Mouse (Mus musculus) limb, embryonic 15.5 days (tissue): ENCODE measurements around the gene Sh3bgrl2. TPM values are rescaled to one million over a fixed set of nuclear protein-coding genes. Genes with fewer than 3 reads are reported as not detected.

Experiments used
- ATAC-seq: fragments of 200-750 bp; cut with Nextera tagmentation; 2 replicates; pipeline ENCODE4 v1.8.0; 2017; ENCODE audit warnings: low read depth, moderate TSS enrichment; ENCODE audit not compliant: insufficient number of reproducible peaks, low FRiP score, low TSS enrichment
- H3K27ac ChIP-seq: fragments of 300-500 bp; sonication (generic); 2 replicates; pipeline ENCODE4 v1.5.1; 2015; ENCODE audit warnings: moderate library complexity, mild to moderate bottlenecking, inconsistent platforms
- H3K27me3 ChIP-seq: fragments of 300-500 bp; sonication (generic); 2 replicates; pipeline ENCODE4 v1.6.1; 2015; ENCODE audit warnings: inconsistent platforms
- H3K36me3 ChIP-seq: fragments of 300-500 bp; sonication (generic); 2 replicates; pipeline ENCODE4 v1.6.1; 2015; ENCODE audit warnings: inconsistent platforms
- H3K4me1 ChIP-seq: fragments of 300-500 bp; sonication (generic); 2 replicates; pipeline ENCODE4 v1.6.1; 2015; ENCODE audit warnings: inconsistent platforms
- H3K4me2 ChIP-seq: fragments of 300-500 bp; sonication (generic); 2 replicates; pipeline ENCODE4 v1.6.1; 2015; ENCODE audit warnings: mild to moderate bottlenecking, inconsistent platforms
- H3K4me3 ChIP-seq: fragments of 300-500 bp; sonication (generic); 2 replicates; pipeline ENCODE4 v1.5.1; 2015; ENCODE audit warnings: mild to moderate bottlenecking, inconsistent platforms
- H3K9ac ChIP-seq: fragments of 300-500 bp; sonication (generic); 2 replicates; pipeline ENCODE4 v1.6.1; 2015; ENCODE audit warnings: inconsistent platforms
- H3K9me3 ChIP-seq: fragments of 300-500 bp; sonication (generic); 2 replicates; pipeline ENCODE4 v1.6.1; 2016; ENCODE audit warnings: inconsistent platforms
- WGBS: fragments of 180-500 bp; shearing (Covaris S2); methylation state at CpG from one replicate; pipeline ENCODE4 v1.1.7; 2015; 5-methylcytosine and 5-hydroxymethylcytosine counted together
- polyA plus RNA-seq: library from polyadenylated mRNA; unstranded; fragments of >200 nt; fragmentation: Nextera tagmentation; extraction: Ambion mirVana; gene quantifications from 2 replicates; pipeline ENCODE4 v1.2.1, GENCODE M21; 2015

Sh3bgrl2 gene
- polyA plus RNA-seq, 1 experiment from 2014 or later, result 25.7 TPM

GRCm38 (mm10) chr9:83624193-83624592 lies 76.1 kb downstream of the Sh3bgrl2 start:
- ATAC-seq, result no peak
- no peak overlapping the region for H3K27ac ChIP-seq
- no peak overlapping the region for H3K9ac ChIP-seq

GRCm38 (mm10) chr9:83625085-83625484 lies 77.0 kb downstream of the Sh3bgrl2 start:
- Histone ChIP-seq H3K4me2 (no peak overlapping the region), H3K27me3 (no peaks in the 10 kb centered on the region), H3K9me3 (no peaks in the 10 kb centered on the region), H3K4me3 (no peak overlapping the region), H3K36me3 (no peaks in the 10 kb centered on the region), H3K4me1 (peaks cover 7% of the 10 kb centered on the region; the same call in 1 of the 2 replicates), H3K9ac (no peak overlapping the region), H3K27ac (no peak overlapping the region)
- WGBS, result 29% methylated on average over 5 of the region's 5 CpGs
- no peak for ATAC-seq

More at GRCm38 (mm10) chr9:83624193-83624592, 76.1 kb downstream of the Sh3bgrl2 start:
- WGBS, result 38% methylated on average over 5 of the region's 5 CpGs
- H3K27me3 ChIP-seq, result no peaks in the 10 kb centered on the region
- H3K4me2 ChIP-seq, result no peak overlapping the region
- peaks cover 4% of the 10 kb centered on the region; the same call in 1 of the 2 replicates for H3K4me1 ChIP-seq
- no peak overlapping the region for H3K4me3 ChIP-seq
- no peaks in the 10 kb centered on the region for H3K36me3 ChIP-seq
- H3K9me3 ChIP-seq, result no peaks in the 10 kb centered on the region

- no peak for ATAC-seq
- 24% methylated on average over 19 of the region's 19 CpGs for WGBS
- H3K4me3 ChIP-seq, result no peak overlapping the region
These were observed 80.8 kb downstream of the Sh3bgrl2 start for GRCm38 (mm10) chr9:83628669-83629612.

GRCm38 (mm10) chr9:83630341-83630740 lies 82.2 kb downstream of the Sh3bgrl2 start:
- H3K27me3 ChIP-seq, result no peaks in the 10 kb centered on the region
- no peak overlapping the region for H3K4me3 ChIP-seq
- H3K9me3 ChIP-seq, result no peaks in the 10 kb centered on the region
- no peak overlapping the region for H3K4me2 ChIP-seq
- 61% methylated on average over 6 of the region's 6 CpGs for WGBS
- H3K4me1 ChIP-seq, result peaks cover 7% of the 10 kb centered on the region; the same call in 1 of the 2 replicates
- H3K36me3 ChIP-seq, result no peaks in the 10 kb centered on the region
- H3K27ac ChIP-seq, result no peak overlapping the region
- no peak overlapping the region for H3K9ac ChIP-seq
- ATAC-seq, result no peak

More at GRCm38 (mm10) chr9:83628669-83629612, 80.8 kb downstream of the Sh3bgrl2 start:
- peaks cover 7% of the 10 kb centered on the region; the same call in 1 of the 2 replicates for H3K4me1 ChIP-seq
- H3K9ac ChIP-seq, result no peak overlapping the region
- no peaks in the 10 kb centered on the region for H3K27me3 ChIP-seq
- no peaks in the 10 kb centered on the region for H3K36me3 ChIP-seq
- peak overlapping the region; percentile 3; the same call in 1 of the 2 replicates for H3K4me2 ChIP-seq
- H3K9me3 ChIP-seq, result no peaks in the 10 kb centered on the region
- no peak overlapping the region for H3K27ac ChIP-seq

- Histone ChIP-seq H3K9ac (no peak overlapping the region), H3K4me1 (peaks cover 13% of the 10 kb centered on the region), H3K4me3 (no peak overlapping the region), H3K4me2 (no peak overlapping the region), H3K36me3 (no peaks in the 10 kb centered on the region), H3K27me3 (no peaks in the 10 kb centered on the region), H3K9me3 (no peaks in the 10 kb centered on the region), H3K27ac (no peak overlapping the region)
- WGBS, result 16% methylated on average over 5 of the region's 5 CpGs
- no peak for ATAC-seq
These were observed 83.8 kb downstream of the Sh3bgrl2 start for GRCm38 (mm10) chr9:83631920-83632319.

GRCm38 (mm10) chr9:83634703-83635102 lies 86.6 kb downstream of the Sh3bgrl2 start:
- Histone ChIP-seq H3K4me1 (peaks cover 5% of the 10 kb centered on the region; the same call in 1 of the 2 replicates), H3K9ac (no peak overlapping the region), H3K27me3 (no peaks in the 10 kb centered on the region), H3K27ac (no peak overlapping the region), H3K4me3 (no peak overlapping the region), H3K36me3 (no peaks in the 10 kb centered on the region), H3K4me2 (no peak overlapping the region), H3K9me3 (no peaks in the 10 kb centered on the region)
- 49% methylated on average over 3 of the region's 3 CpGs for WGBS
- no peak for ATAC-seq

GRCm38 (mm10) chr9:83635997-83636396 lies 87.9 kb downstream of the Sh3bgrl2 start:
- Histone ChIP-seq H3K27me3 (no peaks in the 10 kb centered on the region), H3K27ac (0 out of 2 replicates have a peak overlapping the region, but pooled peaks have one; percentile 27), H3K4me1 (peaks cover 5% of the 10 kb centered on the region; the same call in 1 of the 2 replicates), H3K36me3 (no peaks in the 10 kb centered on the region), H3K9ac (no peak overlapping the region), H3K9me3 (no peaks in the 10 kb centered on the region), H3K4me2 (0 out of 2 replicates have a peak overlapping the region, but pooled peaks have one; percentile 10), H3K4me3 (no peak overlapping the region)
- 7% methylated on average over 7 of the region's 7 CpGs for WGBS
- ATAC-seq, result no peak

- Histone ChIP-seq H3K4me2 (no peak overlapping the region), H3K27me3 (no peaks in the 10 kb centered on the region), H3K4me3 (no peak overlapping the region), H3K36me3 (no peaks in the 10 kb centered on the region), H3K4me1 (0 out of 2 replicates have a peak, but pooled peaks cover under 1% of the 10 kb centered on the region), H3K27ac (no peak overlapping the region), H3K9me3 (no peaks in the 10 kb centered on the region), H3K9ac (no peak overlapping the region)
- ATAC-seq, result no peak
- 33% methylated on average over 4 of the region's 4 CpGs for WGBS
These were observed 95.0 kb downstream of the Sh3bgrl2 start for GRCm38 (mm10) chr9:83643139-83643538.

- Histone ChIP-seq H3K27me3 (no peaks in the 10 kb centered on the region), H3K9me3 (no peaks in the 10 kb centered on the region), H3K4me1 (0 out of 2 replicates have a peak, but pooled peaks cover 3% of the 10 kb centered on the region), H3K9ac (no peak overlapping the region), H3K4me2 (no peak overlapping the region), H3K27ac (no peak overlapping the region), H3K4me3 (no peak overlapping the region), H3K36me3 (no peaks in the 10 kb centered on the region)
- WGBS, result 41% methylated on average over 4 of the region's 4 CpGs
- no peak for ATAC-seq
These were observed 95.7 kb downstream of the Sh3bgrl2 start for GRCm38 (mm10) chr9:83643833-83644232.

- no peak overlapping the region for H3K9ac ChIP-seq
- H3K27ac ChIP-seq, result no peak overlapping the region
- H3K4me2 ChIP-seq, result no peak overlapping the region
- ATAC-seq, result no peak
- WGBS, result 81% methylated on average over 2 of the region's 2 CpGs
- H3K4me3 ChIP-seq, result no peak overlapping the region
- no peaks in the 10 kb centered on the region for H3K9me3 ChIP-seq
- no peaks in the 10 kb centered on the region for H3K36me3 ChIP-seq
- H3K4me1 ChIP-seq, result 0 out of 2 replicates have a peak, but pooled peaks cover 3% of the 10 kb centered on the region
- H3K27me3 ChIP-seq, result no peaks in the 10 kb centered on the region
These were observed 98.1 kb downstream of the Sh3bgrl2 start for GRCm38 (mm10) chr9:83646215-83646614.

GRCm38 (mm10) chr9:83646691-83647090 lies 98.6 kb downstream of the Sh3bgrl2 start:
- Histone ChIP-seq H3K36me3 (no peaks in the 10 kb centered on the region), H3K27me3 (no peaks in the 10 kb centered on the region), H3K9me3 (no peaks in the 10 kb centered on the region), H3K4me3 (no peak overlapping the region), H3K9ac (no peak overlapping the region), H3K27ac (no peak overlapping the region), H3K4me2 (no peak overlapping the region), H3K4me1 (0 out of 2 replicates have a peak, but pooled peaks cover 3% of the 10 kb centered on the region)
- no peak for ATAC-seq
- 89% methylated on average over 5 of the region's 5 CpGs for WGBS
